Mouse (Mus musculus) small intestine, adult 2 months (tissue): ENCODE measurements around the gene Ankra2. TPM values are rescaled to one million over a fixed set of nuclear protein-coding genes. Genes with fewer than 3 reads are reported as not detected.

ENCODE experiments used
- H3K27ac ChIP-seq: fragments of 200-500 bp; 2 replicates; pipeline ENCODE4 v1.5.1; 2012; ENCODE audit warnings: low read depth, low read length, control low read depth, inconsistent platforms; ENCODE audit not compliant: insufficient read depth
- H3K27me3 ChIP-seq: fragments of 200-500 bp; 2 replicates; pipeline ENCODE4 v1.6.1; 2012; ENCODE audit warnings: mild to moderate bottlenecking, moderate library complexity, low read length, inconsistent platforms; ENCODE audit not compliant: control insufficient read depth, insufficient read depth
- H3K36me3 ChIP-seq: fragments of 200-500 bp; 2 replicates; pipeline ENCODE4 v1.6.1; 2012; ENCODE audit warnings: mild to moderate bottlenecking, low read length, control low read depth, inconsistent platforms; ENCODE audit not compliant: control insufficient read depth, insufficient read depth
- H3K4me1 ChIP-seq: fragments of 200-500 bp; 2 replicates; pipeline ENCODE4 v1.6.1; 2012; ENCODE audit warnings: low read length, inconsistent platforms, mixed read lengths; ENCODE audit not compliant: control insufficient read depth, insufficient read depth, insufficient read length
- H3K4me3 ChIP-seq: fragments of 200-500 bp; 2 replicates; pipeline ENCODE4 v1.5.1; 2012; ENCODE audit warnings: low read depth, mild to moderate bottlenecking, control low read depth, inconsistent platforms, low read length, moderate library complexity
- CTCF ChIP-seq: fragments of 200-500 bp; IDR thresholded peaks from 2 replicates; pipeline ENCODE4 v1.5.1; 2012; ENCODE audit warnings: low read depth, mild to moderate bottlenecking, control low read depth, inconsistent platforms, low read length, moderate library complexity, mixed read lengths; ENCODE audit not compliant: insufficient replicate concordance, insufficient read length; ENCODE audit errors: extremely low read depth
- POLR2A ChIP-seq: fragments of 200-500 bp; IDR thresholded peaks from 2 replicates; pipeline ENCODE4 v1.6.1; 2012; ENCODE audit warnings: low read depth, mild to moderate bottlenecking, control low read depth, inconsistent platforms, low read length, moderate library complexity
- WGBS: fragments of 180-500 bp; shearing (Covaris S2); methylation state at CpG from one replicate; pipeline ENCODE4 v1.1.7; 2018; 5-methylcytosine and 5-hydroxymethylcytosine counted together
- polyA plus RNA-seq: library from polyadenylated mRNA; depleted of rRNA; stranded (reverse); fragments of >200 nt; gene quantifications from 2 replicates; pipeline ENCODE4 v1.2.3, GENCODE M21; 2012

Ankra2 gene
- polyA plus RNA-seq, 1 experiment: 6.4 TPM

GRCm38 (mm10) chr13:98296072-98296471 lies 33.2 kb downstream of the Ankra2 start:
- H3K36me3 ChIP-seq: no peaks in the 10 kb centered on the region
- H3K27me3 ChIP-seq: no peaks in the 10 kb centered on the region
- no peak overlapping the region for H3K27ac ChIP-seq
- WGBS: 28% methylated on average over 5 of the region's 5 CpGs
- H3K4me3 ChIP-seq: no peak overlapping the region
- TF ChIP-seq POLR2A (no peak), CTCF (no peak)
- H3K4me1 ChIP-seq: 0 out of 2 replicates have a peak, but pooled peaks cover 2% of the 10 kb centered on the region

- Histone ChIP-seq H3K27me3 (no peaks in the 10 kb centered on the region), H3K4me1 (0 out of 2 replicates have a peak, but pooled peaks cover 2% of the 10 kb centered on the region), H3K27ac (no peak overlapping the region), H3K4me3 (no peak overlapping the region), H3K36me3 (no peaks in the 10 kb centered on the region)
- TF ChIP-seq CTCF: peak; percentile 20; the same call in 1 of the 2 replicates
- TF ChIP-seq POLR2A: no peak
- WGBS: 91% methylated on average over 6 of the region's 6 CpGs
Measured at GRCm38 (mm10) chr13:98297883-98298482, 35.1 kb downstream of the Ankra2 start.

- Histone ChIP-seq H3K4me3 (no peak overlapping the region), H3K27me3 (no peaks in the 10 kb centered on the region), H3K36me3 (no peaks in the 10 kb centered on the region), H3K4me1 (0 out of 2 replicates have a peak, but pooled peaks cover 2% of the 10 kb centered on the region), H3K27ac (no peak overlapping the region)
- TF ChIP-seq POLR2A: no peak
- peak; percentile 72; the same call in 1 of the 2 replicates for TF ChIP-seq CTCF
- 44% methylated on average over 21 of the region's 21 CpGs for WGBS
Measured at GRCm38 (mm10) chr13:98298833-98299758, 36.2 kb downstream of the Ankra2 start.

- Histone ChIP-seq H3K27ac (no peak overlapping the region), H3K27me3 (no peaks in the 10 kb centered on the region), H3K4me1 (no peaks in the 10 kb centered on the region), H3K4me3 (no peak overlapping the region), H3K36me3 (peaks cover 12% of the 10 kb centered on the region)
- TF ChIP-seq CTCF (no peak), POLR2A (no peak)
- 89% methylated on average over 9 of the region's 9 CpGs for WGBS
Measured at GRCm38 (mm10) chr13:98305257-98305656, 42.4 kb downstream of the Ankra2 start.

GRCm38 (mm10) chr13:98306393-98306792 lies 43.5 kb downstream of the Ankra2 start:
- Histone ChIP-seq H3K27ac (no peak overlapping the region), H3K4me3 (no peak overlapping the region), H3K27me3 (no peaks in the 10 kb centered on the region), H3K36me3 (peaks cover 23% of the 10 kb centered on the region), H3K4me1 (no peaks in the 10 kb centered on the region; the same call in 1 of the 2 replicates)
- WGBS: 44% methylated on average over 5 of the region's 5 CpGs
- TF ChIP-seq POLR2A: no peak
- TF ChIP-seq CTCF: no peak

GRCm38 (mm10) chr13:98306852-98307475 lies 44.1 kb downstream of the Ankra2 start:
- Histone ChIP-seq H3K4me1 (peaks cover 2% of the 10 kb centered on the region; the same call in 1 of the 2 replicates), H3K4me3 (no peak overlapping the region), H3K27ac (no peak overlapping the region), H3K36me3 (peaks cover 28% of the 10 kb centered on the region), H3K27me3 (no peaks in the 10 kb centered on the region)
- no peak for TF ChIP-seq POLR2A
- no peak for TF ChIP-seq CTCF
- 41% methylated on average over 14 of the region's 14 CpGs for WGBS

- Histone ChIP-seq H3K27me3 (no peaks in the 10 kb centered on the region), H3K27ac (no peak overlapping the region), H3K36me3 (peaks cover 36% of the 10 kb centered on the region), H3K4me1 (peaks cover 3% of the 10 kb centered on the region; the same call in 1 of the 2 replicates), H3K4me3 (no peak overlapping the region)
- WGBS: 86% methylated on average over 5 of the region's 5 CpGs
- no peak for TF ChIP-seq POLR2A
- TF ChIP-seq CTCF: no peak
Measured at GRCm38 (mm10) chr13:98308004-98308403, 45.1 kb downstream of the Ankra2 start.
